ENCODE assay signal across 19 mouse cellular contexts in the genomic region with DNA sequence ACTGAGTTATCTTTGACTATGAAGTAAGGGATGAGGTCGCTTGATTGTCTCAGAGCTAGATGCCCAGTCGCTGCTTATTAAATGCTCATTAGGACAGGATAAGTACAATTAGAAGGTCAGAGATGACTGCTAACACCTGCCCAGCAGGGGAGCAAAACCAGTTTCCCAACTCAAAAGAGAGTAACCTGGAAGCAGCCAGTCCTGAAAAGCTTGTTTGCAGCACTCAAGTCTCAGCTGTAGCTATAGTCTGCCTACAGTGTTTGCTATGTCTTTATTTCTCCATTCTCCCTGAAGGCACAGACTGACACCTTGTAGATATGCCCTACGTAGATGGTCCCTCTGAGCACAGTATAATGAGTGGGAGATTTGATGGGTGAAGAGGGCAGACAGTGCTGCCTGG.
DNase-seq lines count a peak whose midpoint lies in the region; ATAC-seq and TF ChIP-seq lines count a peak whose summit lies in the region.
"Had no signal": no experiment of that assay in that cellular context is flagged by ENCODE, and none has a peak within 500 bp of the region (broad histone marks: within the 10 kb centered on the region; RNA-seq: fewer than 3 reads in every experiment).

No protein-coding gene starts in this region.

- H3K9me3 ChIP-seq in embryonic facial prominence, embryonic 11.5 days (replicated peaks; ENCODE audit: control insufficient read depth, low read length), result no peaks in the 10 kb centered on the region
- no peaks in the 10 kb centered on the region for H3K9me3 ChIP-seq in embryonic facial prominence, embryonic 10.5 days
- H3K9me3 ChIP-seq in lung, embryonic 14.5 days (ENCODE audit: low read depth, low read length), result no peaks in the 10 kb centered on the region
- H3K9me3 ChIP-seq in lung, postnatal 0 days (ENCODE audit: low read length), result no peaks in the 10 kb centered on the region
- H3K9me3 ChIP-seq: embryonic facial prominence, embryonic 12.5 days; forebrain, embryonic 13.5 days; heart, embryonic 10.5 days; hindbrain, embryonic 13.5 days had no signal

- no peaks in the 10 kb centered on the region for H3K4me1 ChIP-seq in embryonic facial prominence, embryonic 11.5 days (ENCODE audit: control insufficient read depth, insufficient read depth, low read length)
- no peaks in the 10 kb centered on the region for H3K4me1 ChIP-seq in embryonic facial prominence, embryonic 10.5 days
- H3K4me1 ChIP-seq in lung, embryonic 14.5 days (ENCODE audit: insufficient read depth), result peaks cover 13% of the 10 kb centered on the region
- no peaks in the 10 kb centered on the region; the same call in 1 of the 2 replicates for H3K4me1 ChIP-seq in lung, postnatal 0 days (ENCODE audit: insufficient read depth, low read depth, low read length)
- H3K4me1 ChIP-seq: embryonic facial prominence, embryonic 12.5 days; forebrain, embryonic 13.5 days; heart, embryonic 10.5 days; hindbrain, embryonic 13.5 days had no signal

- intact Hi-C loops in left cerebral cortex, adult 2 months (cut with DNase I), result no loop called here

- H3K36me3 ChIP-seq in embryonic facial prominence, embryonic 11.5 days (replicated peaks; ENCODE audit: control insufficient read depth, insufficient read depth, low read depth, low read length), result no peaks in the 10 kb centered on the region
- H3K36me3 ChIP-seq in embryonic facial prominence, embryonic 10.5 days (replicated peaks), result no peaks in the 10 kb centered on the region
- no peaks in the 10 kb centered on the region for H3K36me3 ChIP-seq in lung, embryonic 14.5 days (ENCODE audit: insufficient read depth)
- H3K36me3 ChIP-seq in lung, postnatal 0 days (ENCODE audit: insufficient read depth, low read length), result no peaks in the 10 kb centered on the region
- H3K36me3 ChIP-seq: embryonic facial prominence, embryonic 12.5 days; G1E; heart, embryonic 10.5 days; hindbrain, embryonic 13.5 days had no signal

- H3K27ac ChIP-seq in embryonic facial prominence, embryonic 11.5 days (replicated peaks; ENCODE audit: low read depth, low read length), result no peak overlapping the region
- no peak overlapping the region for H3K27ac ChIP-seq in embryonic facial prominence, embryonic 10.5 days (replicated peaks)
- no peak overlapping the region for H3K27ac ChIP-seq in lung, embryonic 14.5 days (ENCODE audit: low read depth)
- no peak overlapping the region for H3K27ac ChIP-seq in lung, postnatal 0 days (ENCODE audit: low read length)
- H3K27ac ChIP-seq in left cerebral cortex, adult 2 months, result no peak overlapping the region
- H3K27ac ChIP-seq: embryonic facial prominence, embryonic 12.5 days; forebrain, embryonic 13.5 days; heart, embryonic 10.5 days; hindbrain, embryonic 13.5 days; hindbrain, postnatal 0 days had no signal

- DNase-seq in embryonic facial prominence, embryonic 11.5 days (ENCODE audit: low spot score), result peak; percentile 15
- no peak for DNase-seq in embryonic facial prominence, embryonic 10.5 days (ENCODE audit: low spot score)
- DNase-seq in lung, embryonic 14.5 days, result peak; percentile 56
- no peak for DNase-seq in lung, postnatal 0 days (ENCODE audit: low spot score)
- DNase-seq in urinary bladder, postnatal 25 days (ENCODE audit: low spot score), result peak; percentile 19
- no peak for DNase-seq in urinary bladder, adult 2 months (ENCODE audit: low spot score)
- no peak for DNase-seq in left cerebral cortex, adult 2 months (ENCODE audit: extremely low spot score in 1 of 2, low spot score in 2 of 2)
- DNase-seq: adrenal gland, adult 8-10 months; adrenal gland, postnatal 36 days; B cell, adult 2 months; forebrain, postnatal 0 days; heart, postnatal 10 days had no signal

- no peak overlapping the region for H3K9ac ChIP-seq in embryonic facial prominence, embryonic 11.5 days (replicated peaks; ENCODE audit: low read length)
- no peak overlapping the region for H3K9ac ChIP-seq in lung, embryonic 14.5 days
- H3K9ac ChIP-seq in lung, postnatal 0 days (replicated peaks; ENCODE audit: low read depth), result no peak overlapping the region
- H3K9ac ChIP-seq: embryonic facial prominence, embryonic 12.5 days; forebrain, embryonic 13.5 days; forebrain, postnatal 0 days; hindbrain, embryonic 13.5 days had no signal

- H3K27me3 ChIP-seq in embryonic facial prominence, embryonic 11.5 days (ENCODE audit: control insufficient read depth, insufficient read depth, low read length), result no peaks in the 10 kb centered on the region
- no peaks in the 10 kb centered on the region for H3K27me3 ChIP-seq in embryonic facial prominence, embryonic 10.5 days (replicated peaks; ENCODE audit: low read depth, poor library complexity, severe bottlenecking)
- H3K27me3 ChIP-seq in lung, embryonic 14.5 days (ENCODE audit: insufficient read depth, low read length), result no peaks in the 10 kb centered on the region
- no peaks in the 10 kb centered on the region for H3K27me3 ChIP-seq in lung, postnatal 0 days (replicated peaks; ENCODE audit: insufficient read depth, low read length)
- H3K27me3 ChIP-seq: embryonic facial prominence, embryonic 12.5 days; forebrain, embryonic 13.5 days; hindbrain, embryonic 13.5 days had no signal

- no peak for TF ChIP-seq CTCF in lung, embryonic 14.5 days (IDR thresholded peaks at IDR 0.05; ENCODE audit: low read depth)
- no peak for TF ChIP-seq CTCF in lung, postnatal 0 days (IDR thresholded peaks at IDR 0.05)
- no peak for TF ChIP-seq CTCF in left cerebral cortex, adult 2 months (IDR thresholded peaks at IDR 0.05)

- no peak for TF ChIP-seq EP300 in lung, postnatal 0 days (IDR thresholded peaks at IDR 0.05)

- ATAC-seq in embryonic facial prominence, embryonic 11.5 days (replicated peaks; ENCODE audit: insufficient number of reproducible peaks, low FRiP score, low TSS enrichment, low read depth), result no peak
- ATAC-seq in lung, embryonic 14.5 days (ENCODE audit: insufficient read depth), result no peak
- no peak for ATAC-seq in lung, postnatal 0 days
- ATAC-seq: CD4-positive, CD25-positive, alpha-beta regulatory T cell, adult 4 months; forebrain, embryonic 13.5 days; forebrain, postnatal 0 days; hindbrain, postnatal 0 days had no signal

- 72% methylated on average over 3 of the region's 3 CpGs for WGBS in embryonic facial prominence, embryonic 11.5 days
- 70% methylated on average over 3 of the region's 3 CpGs for WGBS in embryonic facial prominence, embryonic 10.5 days
- WGBS in lung, embryonic 14.5 days, result 62% methylated on average over 3 of the region's 3 CpGs
- 72% methylated on average over 3 of the region's 3 CpGs for WGBS in lung, postnatal 0 days

- H3K4me3 ChIP-seq in embryonic facial prominence, embryonic 11.5 days (ENCODE audit: low read depth, low read length), result no peak overlapping the region
- H3K4me3 ChIP-seq in embryonic facial prominence, embryonic 10.5 days, result no peak overlapping the region
- H3K4me3 ChIP-seq in lung, embryonic 14.5 days (ENCODE audit: low read depth, low read length), result no peak overlapping the region
- no peak overlapping the region for H3K4me3 ChIP-seq in lung, postnatal 0 days (ENCODE audit: low read depth, low read length)
- no peak overlapping the region for H3K4me3 ChIP-seq in left cerebral cortex, adult 2 months
- H3K4me3 ChIP-seq: embryonic facial prominence, embryonic 12.5 days; forebrain, embryonic 13.5 days; heart, embryonic 10.5 days; hindbrain, embryonic 13.5 days had no signal

- H3K4me2 ChIP-seq in embryonic facial prominence, embryonic 11.5 days (ENCODE audit: low read depth, low read length), result no peak overlapping the region
- H3K4me2 ChIP-seq in lung, embryonic 14.5 days, result no peak overlapping the region
- no peak overlapping the region for H3K4me2 ChIP-seq in lung, postnatal 0 days (replicated peaks; ENCODE audit: low read depth, low read length)
- H3K4me2 ChIP-seq: embryonic facial prominence, embryonic 12.5 days; forebrain, embryonic 13.5 days; hindbrain, embryonic 13.5 days had no signal

Comparison
In these comparisons a context has a peak if more than half of its experiments do, and no peak if none do; other contexts are left out.
1. DNase-seq: peak in embryonic facial prominence, embryonic 11.5 days (single experiment), lung, embryonic 14.5 days (single experiment) and urinary bladder, postnatal 25 days (single experiment); none in embryonic facial prominence, embryonic 10.5 days (single experiment), lung, postnatal 0 days (single experiment), urinary bladder, adult 2 months (single experiment) and left cerebral cortex, adult 2 months (0 of 2).